Mouse (Mus musculus) liver, postnatal 0 days (tissue): ENCODE measurements around the gene Zbtb1.

ENCODE experiments used
- CTCF ChIP-seq: sonication (generic); IDR thresholded peaks from 2 replicates; pipeline ENCODE4 v1.5.1; 2016; ENCODE audit warnings: antibody characterized with exemption, low read depth
- EP300 ChIP-seq: IDR thresholded peaks from 2 replicates; pipeline ENCODE4 v1.6.1; 2016; ENCODE audit warnings: antibody characterized with exemption, low read depth, mild to moderate bottlenecking

DNA sequence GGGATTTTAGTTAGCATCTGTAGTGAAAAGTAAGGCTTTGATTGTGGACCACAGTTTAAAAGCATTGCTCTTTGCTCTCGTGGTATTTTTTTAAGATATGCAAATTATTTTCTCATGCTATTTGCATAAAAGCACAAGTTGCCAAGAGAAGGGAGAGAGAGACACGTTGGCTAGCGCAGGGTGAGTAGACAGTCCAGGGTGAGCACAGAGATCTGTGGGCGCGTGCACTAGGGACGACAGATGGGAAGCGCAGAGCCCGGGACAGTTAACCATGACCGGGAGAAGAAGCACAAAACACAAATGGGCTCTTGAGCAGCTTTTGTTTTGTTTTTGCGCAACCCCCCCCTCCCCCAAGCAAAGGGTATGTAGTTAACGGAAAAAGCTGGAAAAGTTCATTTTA is 18.7 kb downstream of the Zbtb1 start:
- TF ChIP-seq CTCF (no peak), EP300 (no peak)
